Mouse (Mus musculus) frontal cortex, postnatal 10 days (tissue): Measurements from ENCODE around the gene Chad.

Experiments used
- DNase-seq, 2 experiments: peaks; one replicate each; pipeline ENCODE4 v3.0.0; 2022; ENCODE audit warnings: low spot score in 2 of 2, mixed read lengths in 1 of 2

Gene Chad

GRCm38 (mm10) chr11:94564437-94565150 is at the start of gene Chad:
TSS of gene Chad (plus strand) at chr11:94565047.
- DNase-seq: peak in 1 of 2 experiments; percentile 48

GRCm38 (mm10) chr11:94521219-94521843 is 43.5 kb upstream of the Chad start, which contains the start of gene Mycbpap:
TSS of gene Mycbpap (minus strand) at chr11:94521742.
- DNase-seq: peak in 1 of 2 experiments; percentile 50

DNA sequence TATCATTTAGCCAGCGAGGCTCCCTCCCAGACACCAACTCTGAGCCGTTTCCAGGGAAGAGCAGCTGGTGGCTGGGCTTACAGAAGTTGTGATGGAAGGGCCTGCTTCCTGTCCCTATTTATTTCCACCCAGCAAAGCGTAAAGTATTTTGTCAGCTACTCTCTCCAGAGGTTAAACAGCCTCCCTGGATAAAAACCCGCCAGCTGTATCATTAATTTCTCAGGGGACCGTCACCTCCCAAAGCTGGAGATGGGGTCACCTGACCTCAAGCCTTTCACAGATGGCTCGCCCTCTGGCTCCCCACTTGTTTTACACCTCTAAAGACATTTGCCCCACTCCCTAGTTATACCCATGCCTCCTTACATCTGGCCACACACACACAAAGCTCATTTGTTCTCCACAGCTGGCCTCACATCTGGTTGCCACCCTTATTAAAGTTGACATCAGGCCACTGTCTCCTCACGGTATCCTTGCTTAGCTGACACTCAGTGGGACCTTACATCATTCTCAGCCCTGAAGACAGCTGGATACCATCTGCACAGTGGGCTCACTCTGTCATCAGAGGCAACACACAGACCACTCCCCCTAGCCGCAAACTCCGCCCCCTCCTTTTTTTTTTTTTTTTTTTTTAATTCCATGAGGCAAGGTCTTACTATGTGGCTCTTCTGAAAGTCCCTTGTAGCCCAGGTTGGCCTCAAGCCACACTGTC is 38.5 kb upstream of the Chad start:
- DNase-seq: no peak

- DNase-seq: no peak
These were observed 36.0 kb upstream of the Chad start for GRCm38 (mm10) chr11:94528879-94529278.

DNA sequence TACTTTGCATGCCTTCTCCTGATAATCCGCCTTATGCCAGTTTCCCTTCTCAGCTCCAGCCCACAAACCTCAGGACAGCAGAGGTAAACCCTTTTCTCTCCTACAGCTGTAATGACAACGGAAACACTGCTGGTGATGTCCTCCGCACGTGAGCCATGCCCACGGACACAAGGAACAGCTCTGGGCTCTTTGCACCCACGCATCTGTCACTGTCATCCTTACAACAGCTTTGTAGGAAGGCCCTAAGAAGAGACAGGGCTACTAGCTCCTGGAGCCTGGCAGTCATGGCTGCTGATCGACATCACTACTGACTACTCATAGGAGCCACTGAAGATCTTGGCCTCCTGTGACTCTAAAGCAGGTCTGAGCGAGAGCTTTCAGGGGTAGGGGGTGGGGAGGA is 31.7 kb upstream of the Chad start:
- no peak for DNase-seq

DNA sequence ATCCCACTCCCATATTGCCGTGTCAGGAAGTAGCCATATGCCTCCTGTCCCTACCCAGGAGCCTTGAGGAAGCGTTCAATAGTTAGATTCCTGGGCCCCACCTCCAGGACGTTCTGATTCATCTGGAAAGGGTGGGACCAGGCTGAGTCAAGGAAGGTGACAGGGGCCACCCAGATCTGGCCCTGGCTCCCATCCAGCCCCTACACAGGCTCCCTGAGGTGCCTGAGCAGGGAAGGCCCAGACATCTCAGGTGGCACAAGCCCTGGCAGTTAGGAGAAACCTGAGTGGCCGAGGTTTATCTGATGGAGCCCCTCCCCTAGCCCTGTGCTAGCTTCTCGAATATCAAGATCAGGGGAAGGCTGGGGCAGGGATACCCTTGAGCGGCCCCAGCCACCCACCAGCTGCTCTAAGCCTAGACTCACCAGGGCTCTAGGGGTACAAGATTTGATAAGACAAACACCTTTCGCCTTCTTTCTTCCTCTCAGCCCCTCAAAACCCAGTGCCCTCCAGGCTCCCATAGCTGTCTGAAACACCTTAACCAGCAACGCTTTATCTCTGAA is 26.0 kb upstream of the Chad start:
- DNase-seq: no peak

DNA sequence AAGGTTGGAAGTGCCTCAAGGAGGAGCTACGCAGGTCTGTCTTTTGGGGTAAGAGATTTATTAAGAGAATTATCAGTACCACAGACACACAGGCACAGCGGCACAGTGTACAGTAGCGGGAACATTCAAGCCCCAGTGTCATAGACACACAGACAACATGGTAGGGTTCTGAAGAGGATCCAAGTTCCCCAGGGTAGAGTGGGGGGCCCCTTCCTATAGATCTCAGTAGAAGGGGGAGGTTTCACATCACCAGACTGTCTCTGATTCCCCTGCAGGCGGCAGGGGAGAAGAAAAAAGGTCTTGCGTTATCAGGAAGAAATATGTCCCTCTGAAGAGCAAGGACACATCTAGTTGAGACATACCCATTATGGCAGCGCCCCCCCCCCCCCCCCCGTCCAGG is 25.1 kb upstream of the Chad start:
- no peak for DNase-seq

DNA sequence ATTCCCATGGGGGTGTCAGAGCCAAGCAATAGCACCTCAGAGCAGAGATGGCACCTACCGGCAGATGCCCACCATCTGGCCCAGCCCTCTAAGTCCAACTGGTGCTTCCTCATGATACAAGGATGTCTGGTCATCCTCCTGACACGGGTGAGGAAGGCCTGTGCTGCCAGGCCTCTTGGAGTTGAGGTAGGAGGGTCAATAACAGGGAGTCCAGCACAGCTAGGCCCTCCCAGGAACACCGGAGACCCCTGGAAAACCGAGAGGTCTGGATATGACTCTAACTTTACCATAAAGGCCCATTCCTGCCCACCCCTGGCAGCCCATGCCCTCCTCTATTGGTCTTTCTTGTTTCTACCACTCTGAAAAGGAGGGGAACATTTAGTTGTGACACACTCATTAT is 22.4 kb upstream of the Chad start:
- no peak for DNase-seq

DNA sequence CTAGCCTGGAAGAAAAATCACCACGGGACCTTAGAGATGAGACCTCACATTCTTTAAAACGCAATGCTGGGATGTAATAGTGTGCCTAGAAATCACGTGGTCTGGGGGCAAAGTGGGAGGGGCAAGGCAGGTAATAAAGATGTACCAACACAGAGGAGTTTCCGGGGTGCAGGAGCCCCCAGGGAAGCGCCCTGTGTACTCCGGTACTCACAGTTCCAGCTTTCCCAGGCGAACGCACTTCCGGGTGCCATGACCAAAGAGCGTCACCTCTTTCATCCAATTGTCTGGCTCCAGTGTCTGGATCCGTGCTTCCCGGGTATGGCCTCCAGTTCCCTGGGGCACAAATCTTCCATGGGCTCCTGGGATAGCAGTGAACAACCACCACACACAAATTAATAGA is 21.5 kb upstream of the Chad start:
- DNase-seq: no peak

- DNase-seq: peak; percentile 87 to 89
These were observed 20.9 kb upstream of the Chad start for GRCm38 (mm10) chr11:94543932-94544331.

GRCm38 (mm10) chr11:94544422-94544821 is 20.4 kb upstream of the Chad start:
- no peak for DNase-seq

DNA sequence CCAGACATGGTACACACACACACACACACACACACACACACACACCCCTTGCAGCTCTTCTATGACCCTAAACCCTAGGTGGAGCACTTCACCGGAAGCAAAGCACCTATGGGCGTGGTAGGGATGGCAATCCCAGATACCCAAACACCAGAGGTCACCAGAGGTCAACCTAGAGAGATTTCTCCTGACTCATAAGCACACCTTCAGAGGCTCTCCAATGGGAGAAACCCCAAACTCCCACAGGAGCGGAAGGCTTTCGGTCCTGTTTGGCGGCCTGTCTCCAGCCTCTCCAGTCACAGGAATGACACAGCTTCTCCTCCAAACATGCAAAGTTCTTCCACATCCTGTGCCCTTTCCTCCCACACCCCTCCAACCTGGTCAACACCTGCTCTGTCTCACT is 18.5 kb upstream of the Chad start:
- DNase-seq: no peak

DNA sequence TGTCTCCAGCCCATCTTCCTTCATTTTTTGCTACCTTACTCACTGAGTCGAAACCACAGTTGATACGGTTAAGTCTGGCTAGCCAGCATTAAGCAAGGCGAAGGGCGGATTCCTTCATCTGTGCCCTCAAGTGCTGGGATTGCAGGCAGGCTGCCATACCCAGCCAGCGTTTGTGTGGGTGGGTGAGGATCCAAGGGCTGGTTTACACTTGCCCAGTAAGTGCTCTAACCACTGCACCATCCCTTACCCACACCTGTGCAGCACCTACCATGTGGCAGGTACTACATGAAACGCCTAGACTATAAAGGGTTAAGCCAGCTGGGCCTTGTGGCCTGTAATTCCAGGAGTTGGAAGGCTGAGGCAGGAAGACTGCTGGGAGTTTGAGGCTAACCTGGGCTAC is 17.6 kb upstream of the Chad start:
- DNase-seq: no peak

DNA sequence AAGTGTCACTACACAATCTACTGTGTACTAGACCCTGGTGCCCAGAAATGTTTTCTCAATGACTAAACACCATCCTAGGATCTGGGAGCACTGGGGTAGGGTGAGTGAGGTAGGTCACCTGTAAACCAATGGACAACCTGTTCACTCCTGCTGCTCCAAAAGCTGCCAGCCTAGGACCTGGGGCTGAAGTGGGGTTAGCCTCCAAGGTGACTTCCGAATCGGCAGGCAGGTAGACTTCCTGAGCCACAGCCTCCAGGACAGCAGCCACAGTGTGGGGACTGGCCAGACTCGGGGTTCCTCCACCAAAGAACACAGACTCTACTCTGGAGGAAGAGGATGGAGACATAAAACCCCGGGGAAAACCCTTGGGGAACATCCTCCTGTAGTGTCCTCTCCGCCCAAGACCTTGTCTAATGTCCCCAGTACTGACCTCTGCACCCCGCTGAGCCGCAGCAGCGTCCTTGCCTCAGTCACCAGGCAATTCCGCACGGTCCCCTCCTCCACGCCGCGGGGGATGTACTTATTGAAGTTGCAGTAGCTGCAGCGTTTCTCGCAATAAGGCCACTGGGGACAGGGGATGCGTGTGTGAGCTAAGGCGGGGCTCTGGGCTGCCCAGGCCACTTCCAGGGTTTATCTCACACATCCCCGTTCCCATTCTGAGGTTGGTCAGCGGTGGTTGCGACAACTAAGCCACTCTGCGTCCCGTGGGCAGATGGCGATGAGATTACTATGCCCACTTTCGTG is 16.6 kb upstream of the Chad start:
- DNase-seq: peak; percentile 56 to 64

- peak; percentile 93 for DNase-seq
These were observed 15.8 kb upstream of the Chad start, which contains the start of gene Rsad1 for GRCm38 (mm10) chr11:94548888-94549690. TSS of gene Rsad1 (minus strand) at chr11:94549255.

DNA sequence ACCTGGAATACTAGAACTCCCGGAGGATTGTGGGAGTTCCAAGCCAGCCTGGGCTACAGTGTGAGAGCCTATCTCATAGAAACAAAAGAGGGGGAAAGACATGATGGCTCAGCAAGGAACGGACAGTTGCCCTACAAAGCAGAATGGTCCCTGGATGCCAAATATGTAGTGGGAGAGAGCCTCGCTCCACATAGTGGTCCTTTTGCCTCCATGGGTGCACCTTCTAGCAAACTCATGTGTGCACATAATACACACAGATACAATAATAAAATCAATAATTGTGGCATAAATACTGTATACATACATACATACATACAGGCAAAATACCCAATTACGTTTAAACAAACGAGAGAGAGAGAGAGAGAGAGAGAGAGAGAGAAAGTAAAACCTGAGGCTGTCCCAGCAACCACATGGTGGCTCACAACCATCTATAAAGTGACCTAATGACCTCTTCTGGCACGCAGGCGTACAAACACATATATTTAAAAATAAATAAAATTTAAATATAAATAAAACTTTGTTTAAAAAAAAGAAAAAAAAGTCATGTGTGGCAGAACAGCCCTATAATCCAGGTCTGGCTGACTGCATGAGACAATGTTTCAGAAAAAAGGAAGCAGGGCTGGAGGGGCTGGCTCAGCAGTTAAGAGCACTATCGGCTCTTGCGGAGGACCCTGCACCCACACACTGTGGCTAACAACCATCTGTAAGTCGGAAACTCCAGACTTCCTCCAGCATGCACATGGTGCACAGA is 15.0 kb upstream of the Chad start:
- no peak for DNase-seq

- DNase-seq: no peak
These were observed 14.5 kb upstream of the Chad start for GRCm38 (mm10) chr11:94550442-94550744.

GRCm38 (mm10) chr11:94558226-94558625 is 6.6 kb upstream of the Chad start:
- DNase-seq: no peak

DNA sequence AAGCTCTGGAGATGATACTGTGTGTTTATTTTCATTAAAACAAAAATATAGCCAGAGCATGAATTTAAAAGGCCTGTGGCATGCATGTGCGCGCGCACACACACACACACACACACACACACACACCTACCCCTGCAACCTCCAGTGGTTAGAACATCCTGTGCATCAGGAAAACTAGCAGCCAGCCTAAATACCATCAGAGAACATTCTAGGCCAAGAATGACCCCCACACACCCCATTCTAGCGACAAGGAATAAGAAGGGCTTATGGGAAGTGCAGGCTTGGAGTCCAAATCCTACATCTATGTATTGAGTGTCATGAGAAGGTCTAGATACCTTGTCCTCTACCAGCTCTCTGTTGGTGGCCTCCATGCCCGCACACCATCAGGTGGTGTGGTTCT is 1.5 kb upstream of the Chad start:
- no peak for DNase-seq

GRCm38 (mm10) chr11:94563821-94564220 is 1.0 kb upstream of the Chad start:
- DNase-seq: no peak

GRCm38 (mm10) chr11:94565151-94565479 is 268 bp downstream of the Chad start:
- DNase-seq: no peak
